8 mouse cellular contexts compared by ENCODE assay signal in genomic region chr1:164898846-164899351, GRCm38 (mm10). TPM values are rescaled to one million over a fixed set of nuclear protein-coding genes. Genes with fewer than 3 reads are reported as not detected.
A peak's percentile ranks its signal among the peaks of the same experiment; 100 is the strongest.
DNase-seq lines count a peak whose midpoint lies in the region; ATAC-seq lines count a peak whose summit lies in the region.

No protein-coding gene starts in this region.

- WGBS in forebrain, embryonic 11.5 days: 1% methylated on average over 22 of the region's 22 CpGs
- 2% methylated on average over 22 of the region's 22 CpGs for WGBS in heart, embryonic 15.5 days
- 1% methylated on average over 22 of the region's 22 CpGs for WGBS in liver, embryonic 13.5 days (ENCODE audit: insufficient replicate concordance)
- 0% methylated on average over 22 of the region's 22 CpGs for WGBS in neural tube, embryonic 12.5 days

- H3K9me3 ChIP-seq in forebrain, embryonic 11.5 days (ENCODE audit: control insufficient read depth, low read length): no peaks in the 10 kb centered on the region
- no peaks in the 10 kb centered on the region for H3K9me3 ChIP-seq in heart, embryonic 15.5 days (replicated peaks)
- H3K9me3 ChIP-seq in liver, embryonic 13.5 days (replicated peaks): no peaks in the 10 kb centered on the region
- no peaks in the 10 kb centered on the region for H3K9me3 ChIP-seq in neural tube, embryonic 12.5 days

- no peaks in the 10 kb centered on the region for H3K27me3 ChIP-seq in forebrain, embryonic 11.5 days (ENCODE audit: control insufficient read depth, insufficient read depth, low read length)
- H3K27me3 ChIP-seq in heart, embryonic 15.5 days: no peaks in the 10 kb centered on the region
- peaks cover 15% of the 10 kb centered on the region for H3K27me3 ChIP-seq in liver, embryonic 13.5 days
- no peaks in the 10 kb centered on the region for H3K27me3 ChIP-seq in neural tube, embryonic 12.5 days (replicated peaks)

- DNase-seq in CD4-positive, CD25-positive, alpha-beta regulatory T cell, adult 2 months (ENCODE audit: low read depth, low spot score): peak; percentile 88
- DNase-seq in brain, embryonic 18.5 days (ENCODE audit: low read depth, low spot score): peak; percentile 83
- peak; percentile 84 for DNase-seq in forebrain, embryonic 11.5 days (ENCODE audit: low spot score)
- DNase-seq in kidney, postnatal 25 days: peak; percentile 89 to 92
- peak; percentile 15 for DNase-seq in liver, embryonic 13.5 days
- peak; percentile 91 for DNase-seq in telencephalon, adult 2 months (ENCODE audit: low read depth, low spot score)

- peak overlapping the region; percentile 47 for H3K4me3 ChIP-seq in forebrain, embryonic 11.5 days (ENCODE audit: low read depth, low read length)
- H3K4me3 ChIP-seq in heart, embryonic 15.5 days: peak overlapping the region; percentile 52
- H3K4me3 ChIP-seq in liver, embryonic 13.5 days (replicated peaks): peak overlapping the region; percentile 38
- H3K4me3 ChIP-seq in neural tube, embryonic 12.5 days: peak overlapping the region; percentile 41

- peak overlapping the region; percentile 77 for H3K4me2 ChIP-seq in forebrain, embryonic 11.5 days (ENCODE audit: low read depth, low read length, severe bottlenecking)
- peak overlapping the region; percentile 80 for H3K4me2 ChIP-seq in heart, embryonic 15.5 days
- H3K4me2 ChIP-seq in liver, embryonic 13.5 days: peak overlapping the region; percentile 62
- peak overlapping the region; percentile 76 for H3K4me2 ChIP-seq in neural tube, embryonic 12.5 days (replicated peaks)

- no peaks in the 10 kb centered on the region; the same call in 1 of the 2 replicates for H3K4me1 ChIP-seq in forebrain, embryonic 11.5 days (replicated peaks; ENCODE audit: control insufficient read depth, insufficient read depth, low read length)
- peaks cover 32% of the 10 kb centered on the region for H3K4me1 ChIP-seq in heart, embryonic 15.5 days (replicated peaks)
- peaks cover 16% of the 10 kb centered on the region for H3K4me1 ChIP-seq in liver, embryonic 13.5 days (replicated peaks)
- peaks cover 4% of the 10 kb centered on the region; the same call in 1 of the 2 replicates for H3K4me1 ChIP-seq in neural tube, embryonic 12.5 days

- peak overlapping the region; percentile 72 for H3K9ac ChIP-seq in forebrain, embryonic 11.5 days (ENCODE audit: low read length)
- H3K9ac ChIP-seq in heart, embryonic 15.5 days: peak overlapping the region; percentile 54
- H3K9ac ChIP-seq in liver, embryonic 13.5 days: 0 out of 2 replicates have a peak overlapping the region, but pooled peaks have one; percentile 29
- peak overlapping the region; percentile 62 for H3K9ac ChIP-seq in neural tube, embryonic 12.5 days

- H3K27ac ChIP-seq in forebrain, embryonic 11.5 days (ENCODE audit: low read depth, low read length): 0 out of 2 replicates have a peak overlapping the region, but pooled peaks have one; percentile 31
- H3K27ac ChIP-seq in heart, embryonic 15.5 days: peak overlapping the region; percentile 71
- no peak overlapping the region for H3K27ac ChIP-seq in liver, embryonic 13.5 days
- H3K27ac ChIP-seq in neural tube, embryonic 12.5 days: peak overlapping the region; percentile 27; the same call in 1 of the 2 replicates

- H3K36me3 ChIP-seq in forebrain, embryonic 11.5 days (ENCODE audit: control insufficient read depth, insufficient read depth, low read length): no peaks in the 10 kb centered on the region
- no peaks in the 10 kb centered on the region for H3K36me3 ChIP-seq in heart, embryonic 15.5 days
- H3K36me3 ChIP-seq in liver, embryonic 13.5 days: no peaks in the 10 kb centered on the region
- no peaks in the 10 kb centered on the region for H3K36me3 ChIP-seq in neural tube, embryonic 12.5 days

- peak; percentile 94 for ATAC-seq in forebrain, embryonic 11.5 days (replicated peaks; ENCODE audit: low FRiP score)
- ATAC-seq in heart, embryonic 15.5 days (replicated peaks; ENCODE audit: insufficient number of reproducible peaks, insufficient read depth, low FRiP score, low read depth): peak; percentile 83
- peak; percentile 58; the same call in 1 of the 2 replicates for ATAC-seq in liver, embryonic 13.5 days (ENCODE audit: low read depth)
- ATAC-seq in neural tube, embryonic 12.5 days (ENCODE audit: low FRiP score, low read depth): peak; percentile 84

RNA-seq across cellular contexts. Expression of gene Xcl1, which starts 36.4 kb away (rescaled TPM):
- not detected in 2 replicates for polyA plus RNA-seq in forebrain, embryonic 11.5 days (2014; fragmentation: Nextera tagmentation; extraction: Ambion mirVana)
- polyA plus RNA-seq in heart, embryonic 15.5 days (2015; fragmentation: Nextera tagmentation; extraction: Ambion mirVana): 0.44 and 1.6 TPM in 2 replicates
- not detected in 2 replicates for polyA plus RNA-seq in liver, embryonic 13.5 days (2015; fragmentation: Nextera tagmentation; extraction: Ambion mirVana)
- polyA plus RNA-seq in neural tube, embryonic 12.5 days (2016; fragmentation: Nextera tagmentation; extraction: Ambion mirVana): not detected in 2 replicates

Comparison
In these comparisons a context has a peak if more than half of its experiments do, and no peak if none do; other contexts are left out.
1. DNase-seq: peak in every context shown above with its lines; median percentile 91 in telencephalon, adult 2 months; 90 in kidney, postnatal 25 days; 88 in CD4-positive, CD25-positive, alpha-beta regulatory T cell, adult 2 months; 84 in forebrain, embryonic 11.5 days; 83 in brain, embryonic 18.5 days; 15 in liver, embryonic 13.5 days.